Mouse (Mus musculus): ENCODE measurements at regions not wholly inside any gene's neighbourhood (a gene's known extent, or its start where the extent isn't known, plus 50 kb on each side); places are given as distances from the start of the nearest gene placed in this dataset.

DNA sequence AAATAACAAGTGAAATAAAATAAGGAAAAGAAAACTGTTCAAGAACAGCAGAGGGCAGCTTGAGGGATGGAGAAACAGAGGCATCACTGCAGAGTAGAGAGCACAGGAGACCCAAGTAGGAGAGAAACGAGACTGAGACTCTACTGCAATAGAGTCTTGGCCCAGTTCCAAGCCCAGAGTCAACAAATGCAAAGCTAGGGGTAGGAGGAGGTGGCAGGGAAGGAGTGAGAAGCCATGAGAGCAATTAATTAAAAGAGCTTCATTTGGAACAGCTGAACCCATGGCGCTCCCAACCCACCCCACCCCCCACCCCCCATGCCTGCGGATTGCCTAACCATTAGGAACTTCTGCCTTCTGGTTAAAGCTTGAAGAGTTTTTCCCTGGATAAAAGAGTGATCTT lies 130.2 kb upstream of the Lmo4 start:
- TF ChIP-seq CTCF (IDR thresholded peaks at IDR 0.05; ENCODE audit: insufficient read depth, low read length) (no peak), POLR2A (IDR thresholded peaks at IDR 0.05; ENCODE audit: borderline replicate concordance, extremely low read depth, low read depth, low read length) (no peak)
